Comparison of ENCODE assay signal across 14 mouse cellular contexts in the genomic region with DNA sequence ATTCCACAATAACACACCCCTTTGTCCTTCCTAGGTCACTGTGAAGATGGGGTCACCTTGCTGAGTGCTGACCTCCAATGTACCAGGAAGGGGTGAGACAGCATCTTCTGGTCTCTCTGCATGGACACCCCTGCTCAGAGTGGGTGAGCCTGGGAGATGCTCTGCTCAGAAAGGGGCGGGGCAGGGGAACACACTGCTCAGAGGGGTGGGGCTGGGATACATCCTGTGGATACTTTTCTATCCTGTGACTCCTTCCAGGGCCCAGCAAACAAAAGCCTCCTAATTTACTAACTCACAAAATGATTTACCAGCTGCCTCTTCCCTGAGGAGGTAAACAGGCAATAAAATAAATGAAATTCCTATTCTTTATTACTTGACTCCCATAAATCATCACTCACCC.
A peak's percentile ranks its signal among the peaks of the same experiment; 100 is the strongest.
DNase-seq lines count a peak whose midpoint lies in the region; ATAC-seq and TF ChIP-seq lines count a peak whose summit lies in the region.
"Had no signal": no experiment of that assay in that cellular context is flagged by ENCODE, and none has a peak within 500 bp of the region (broad histone marks: within the 10 kb centered on the region; RNA-seq: fewer than 3 reads in every experiment).

No protein-coding gene starts in this region.

- no peaks in the 10 kb centered on the region for H3K27me3 ChIP-seq in midbrain, embryonic 16.5 days (ENCODE audit: control insufficient read depth, insufficient read depth, low read depth, low read length)
- H3K27me3 ChIP-seq in midbrain, postnatal 0 days (ENCODE audit: insufficient read depth, low read length) = no peaks in the 10 kb centered on the region
- H3K27me3 ChIP-seq in hindbrain, embryonic 13.5 days = no peaks in the 10 kb centered on the region
- H3K27me3 ChIP-seq in neural tube, embryonic 12.5 days (replicated peaks) = no peaks in the 10 kb centered on the region
- H3K27me3 ChIP-seq: heart, embryonic 13.5 days; liver, embryonic 15.5 days had no signal

- no peak overlapping the region for H3K27ac ChIP-seq in midbrain, embryonic 16.5 days (ENCODE audit: low read length)
- no peak overlapping the region for H3K27ac ChIP-seq in midbrain, postnatal 0 days (ENCODE audit: low read depth, low read length)
- no peak overlapping the region for H3K27ac ChIP-seq in hindbrain, embryonic 13.5 days
- H3K27ac ChIP-seq in neural tube, embryonic 12.5 days = no peak overlapping the region
- H3K27ac ChIP-seq: heart, embryonic 13.5 days; liver, embryonic 15.5 days had no signal

- no peak overlapping the region for H3K4me3 ChIP-seq in midbrain, embryonic 16.5 days (ENCODE audit: low read depth, low read length)
- no peak overlapping the region for H3K4me3 ChIP-seq in midbrain, postnatal 0 days (ENCODE audit: low read depth, low read length)
- H3K4me3 ChIP-seq in hindbrain, embryonic 13.5 days = no peak overlapping the region
- H3K4me3 ChIP-seq in neural tube, embryonic 12.5 days = no peak overlapping the region
- H3K4me3 ChIP-seq: erythroblast, embryonic 14.5 days; heart, embryonic 13.5 days; liver, embryonic 15.5 days had no signal

- no peak overlapping the region for H3K9ac ChIP-seq in midbrain, embryonic 16.5 days (ENCODE audit: low read depth, low read length)
- H3K9ac ChIP-seq in midbrain, postnatal 0 days (replicated peaks; ENCODE audit: low read length, poor library complexity, severe bottlenecking) = no peak overlapping the region
- H3K9ac ChIP-seq in hindbrain, embryonic 13.5 days = no peak overlapping the region
- no peak overlapping the region for H3K9ac ChIP-seq in neural tube, embryonic 12.5 days
- H3K9ac ChIP-seq: heart, embryonic 13.5 days; liver, embryonic 15.5 days had no signal

- 92% methylated on average over 1 of the region's 1 CpGs for WGBS in midbrain, embryonic 16.5 days
- 71% methylated on average over 1 of the region's 1 CpGs for WGBS in midbrain, postnatal 0 days
- WGBS in hindbrain, embryonic 13.5 days = 56% methylated on average over 1 of the region's 1 CpGs
- WGBS in neural tube, embryonic 12.5 days = 53% methylated on average over 1 of the region's 1 CpGs

- peak; percentile 31 for DNase-seq in gastrocnemius, postnatal 25 days
- DNase-seq in gastrocnemius, postnatal 36 days = no peak
- DNase-seq in midbrain, postnatal 0 days (ENCODE audit: low spot score) = no peak
- DNase-seq in layer of hippocampus, adult 9-11 months = no peak
- DNase-seq in thymus, postnatal 4 days = no peak
- DNase-seq: cerebellum, adult 2 months; lung, postnatal 36 days; right cerebral cortex, postnatal 4 days had no signal

- intact Hi-C loops in gastrocnemius, postnatal 36 days (cut with DNase I) = no loop called here

- no peaks in the 10 kb centered on the region for H3K36me3 ChIP-seq in midbrain, embryonic 16.5 days (ENCODE audit: control insufficient read depth, insufficient read depth, low read length)
- H3K36me3 ChIP-seq in midbrain, postnatal 0 days (ENCODE audit: insufficient read depth, low read length) = no peaks in the 10 kb centered on the region
- H3K36me3 ChIP-seq in hindbrain, embryonic 13.5 days = no peaks in the 10 kb centered on the region
- no peaks in the 10 kb centered on the region for H3K36me3 ChIP-seq in neural tube, embryonic 12.5 days
- H3K36me3 ChIP-seq: heart, embryonic 13.5 days; liver, embryonic 15.5 days had no signal

- ATAC-seq in midbrain, embryonic 16.5 days = peak; percentile 54
- ATAC-seq in midbrain, postnatal 0 days (ENCODE audit: low FRiP score) = no peak
- peak; percentile 53 for ATAC-seq in hindbrain, embryonic 13.5 days (ENCODE audit: low FRiP score)
- ATAC-seq in neural tube, embryonic 12.5 days (ENCODE audit: low FRiP score, low read depth) = peak; percentile 71

- TF ChIP-seq CTCF in midbrain, postnatal 0 days (IDR thresholded peaks at IDR 0.05) = no peak

- no peaks in the 10 kb centered on the region for H3K9me3 ChIP-seq in midbrain, embryonic 16.5 days (replicated peaks; ENCODE audit: control insufficient read depth, low read length, poor library complexity, severe bottlenecking)
- no peaks in the 10 kb centered on the region for H3K9me3 ChIP-seq in midbrain, postnatal 0 days (ENCODE audit: low read length)
- no peaks in the 10 kb centered on the region for H3K9me3 ChIP-seq in hindbrain, embryonic 13.5 days
- H3K9me3 ChIP-seq in neural tube, embryonic 12.5 days = no peaks in the 10 kb centered on the region
- H3K9me3 ChIP-seq: heart, embryonic 13.5 days; liver, embryonic 15.5 days had no signal

- H3K4me2 ChIP-seq in midbrain, embryonic 16.5 days (ENCODE audit: low read length) = no peak overlapping the region
- H3K4me2 ChIP-seq in midbrain, postnatal 0 days (ENCODE audit: low read depth, low read length, poor library complexity, severe bottlenecking) = no peak overlapping the region
- H3K4me2 ChIP-seq in hindbrain, embryonic 13.5 days = no peak overlapping the region
- H3K4me2 ChIP-seq in neural tube, embryonic 12.5 days (replicated peaks) = no peak overlapping the region
- H3K4me2 ChIP-seq: heart, embryonic 13.5 days; liver, embryonic 15.5 days had no signal

- peaks cover 10% of the 10 kb centered on the region for H3K4me1 ChIP-seq in midbrain, embryonic 16.5 days (ENCODE audit: control insufficient read depth, insufficient read depth, low read length)
- 0 out of 2 replicates have a peak, but pooled peaks cover 7% of the 10 kb centered on the region for H3K4me1 ChIP-seq in midbrain, postnatal 0 days (ENCODE audit: insufficient read depth, low read length)
- H3K4me1 ChIP-seq in hindbrain, embryonic 13.5 days (replicated peaks) = peaks cover 40% of the 10 kb centered on the region
- peaks cover 27% of the 10 kb centered on the region for H3K4me1 ChIP-seq in neural tube, embryonic 12.5 days
- H3K4me1 ChIP-seq: heart, embryonic 13.5 days; liver, embryonic 15.5 days had no signal
